Mouse (Mus musculus): Measurements from ENCODE around the gene Eml1. TPM values are rescaled to one million over a fixed set of nuclear protein-coding genes. Genes with fewer than 3 reads are reported as not detected.

Eml1 gene
- polyA plus RNA-seq, 1 experiment from 2014 or later = 92.4 TPM

DNA sequence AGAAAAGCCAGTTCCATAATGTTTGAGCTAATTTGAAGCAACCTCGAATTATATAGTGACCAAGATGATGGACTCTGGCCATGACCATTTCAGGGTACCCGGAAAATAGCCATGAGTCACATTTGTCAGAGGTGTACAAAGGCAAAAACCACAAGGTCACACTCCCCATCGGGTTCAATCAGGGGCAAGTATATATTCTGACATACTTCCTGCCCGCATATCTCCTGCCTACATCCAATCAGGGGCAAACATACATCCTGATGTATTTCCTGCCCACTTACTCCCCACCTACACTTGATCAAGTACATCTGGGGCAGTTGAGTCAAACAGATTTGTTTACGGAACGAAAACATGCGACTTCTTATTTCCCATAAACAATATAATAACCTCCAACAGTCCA lies 77.6 kb downstream of the Eml1 start:
- Histone ChIP-seq H3K27me3 (ENCODE audit: insufficient read depth, low read length) (no peaks in the 10 kb centered on the region), H3K27ac (ENCODE audit: low read length) (no peak overlapping the region), H3K9me3 (ENCODE audit: low read length) (no peaks in the 10 kb centered on the region), H3K36me3 (ENCODE audit: insufficient read depth, low read length) (no peaks in the 10 kb centered on the region), H3K4me3 (ENCODE audit: low read length) (no peak overlapping the region), H3K4me2 (replicated peaks; ENCODE audit: low read depth, low read length) (no peak overlapping the region), H3K9ac (replicated peaks; ENCODE audit: low read length) (no peak overlapping the region), H3K4me1 (ENCODE audit: insufficient read depth, low read length) (peaks cover 32% of the 10 kb centered on the region; the same call in 1 of the 2 replicates)
- no peak for ATAC-seq (ENCODE audit: low FRiP score, low TSS enrichment)
- 81% methylated on average over 7 of the region's 7 CpGs for WGBS

GRCm38 (mm10) chr12:108449935-108450334 lies 79.2 kb downstream of the Eml1 start:
- H3K27ac ChIP-seq (ENCODE audit: low read length) = no peak overlapping the region
- peaks cover 18% of the 10 kb centered on the region; the same call in 1 of the 2 replicates for H3K4me1 ChIP-seq (ENCODE audit: insufficient read depth, low read length)

GRCm38 (mm10) chr12:108450546-108450945 lies 79.8 kb downstream of the Eml1 start:
- no peaks in the 10 kb centered on the region for H3K9me3 ChIP-seq (ENCODE audit: low read length)
- H3K9ac ChIP-seq (replicated peaks; ENCODE audit: low read length) = no peak overlapping the region
- 67% methylated on average over 5 of the region's 5 CpGs for WGBS
- no peak overlapping the region for H3K4me3 ChIP-seq (ENCODE audit: low read length)
- no peaks in the 10 kb centered on the region for H3K27me3 ChIP-seq (ENCODE audit: insufficient read depth, low read length)
- 0 out of 2 replicates have a peak, but pooled peaks cover 14% of the 10 kb centered on the region for H3K4me1 ChIP-seq (ENCODE audit: insufficient read depth, low read length)
- no peak overlapping the region for H3K4me2 ChIP-seq (replicated peaks; ENCODE audit: low read depth, low read length)
- no peak for ATAC-seq (ENCODE audit: low FRiP score, low TSS enrichment)
- no peak overlapping the region for H3K27ac ChIP-seq (ENCODE audit: low read length)
- no peaks in the 10 kb centered on the region for H3K36me3 ChIP-seq (ENCODE audit: insufficient read depth, low read length)

More at GRCm38 (mm10) chr12:108449935-108450334, 79.2 kb downstream of the Eml1 start:
- no peak overlapping the region for H3K4me2 ChIP-seq (replicated peaks; ENCODE audit: low read depth, low read length)
- H3K4me3 ChIP-seq (ENCODE audit: low read length) = no peak overlapping the region
- 66% methylated on average over 11 of the region's 11 CpGs for WGBS
- H3K36me3 ChIP-seq (ENCODE audit: insufficient read depth, low read length) = no peaks in the 10 kb centered on the region
- no peaks in the 10 kb centered on the region for H3K9me3 ChIP-seq (ENCODE audit: low read length)
- ATAC-seq (ENCODE audit: low FRiP score, low TSS enrichment) = no peak
- no peak overlapping the region for H3K9ac ChIP-seq (replicated peaks; ENCODE audit: low read length)
- H3K27me3 ChIP-seq (ENCODE audit: insufficient read depth, low read length) = no peaks in the 10 kb centered on the region

GRCm38 (mm10) chr12:108452151-108452874 lies 81.6 kb downstream of the Eml1 start:
- ATAC-seq (ENCODE audit: low FRiP score, low TSS enrichment) = 0 out of 2 replicates have a peak, but pooled peaks have one; percentile 53
- H3K27ac ChIP-seq (ENCODE audit: low read length) = no peak overlapping the region
- H3K27me3 ChIP-seq (ENCODE audit: insufficient read depth, low read length) = no peaks in the 10 kb centered on the region
- H3K4me3 ChIP-seq (ENCODE audit: low read length) = no peak overlapping the region
- H3K9ac ChIP-seq (replicated peaks; ENCODE audit: low read length) = no peak overlapping the region
- 38% methylated on average over 16 of the region's 16 CpGs for WGBS
- 0 out of 2 replicates have a peak, but pooled peaks cover 10% of the 10 kb centered on the region for H3K4me1 ChIP-seq (ENCODE audit: insufficient read depth, low read length)
- H3K9me3 ChIP-seq (ENCODE audit: low read length) = no peaks in the 10 kb centered on the region
- H3K4me2 ChIP-seq (replicated peaks; ENCODE audit: low read depth, low read length) = 0 out of 2 replicates have a peak overlapping the region, but pooled peaks have one; percentile 18
- no peaks in the 10 kb centered on the region for H3K36me3 ChIP-seq (ENCODE audit: insufficient read depth, low read length)

GRCm38 (mm10) chr12:108453561-108454044 lies 82.8 kb downstream of the Eml1 start:
- Histone ChIP-seq H3K4me2 (replicated peaks; ENCODE audit: low read depth, low read length) (no peak overlapping the region), H3K4me3 (ENCODE audit: low read length) (no peak overlapping the region), H3K4me1 (ENCODE audit: insufficient read depth, low read length) (0 out of 2 replicates have a peak, but pooled peaks cover 10% of the 10 kb centered on the region), H3K9ac (replicated peaks; ENCODE audit: low read length) (no peak overlapping the region), H3K27ac (ENCODE audit: low read length) (no peak overlapping the region), H3K9me3 (ENCODE audit: low read length) (no peaks in the 10 kb centered on the region), H3K27me3 (ENCODE audit: insufficient read depth, low read length) (no peaks in the 10 kb centered on the region), H3K36me3 (ENCODE audit: insufficient read depth, low read length) (peaks cover 6% of the 10 kb centered on the region; the same call in 1 of the 2 replicates)
- WGBS = 87% methylated on average over 8 of the region's 8 CpGs
- ATAC-seq (ENCODE audit: low FRiP score, low TSS enrichment) = no peak

DNA sequence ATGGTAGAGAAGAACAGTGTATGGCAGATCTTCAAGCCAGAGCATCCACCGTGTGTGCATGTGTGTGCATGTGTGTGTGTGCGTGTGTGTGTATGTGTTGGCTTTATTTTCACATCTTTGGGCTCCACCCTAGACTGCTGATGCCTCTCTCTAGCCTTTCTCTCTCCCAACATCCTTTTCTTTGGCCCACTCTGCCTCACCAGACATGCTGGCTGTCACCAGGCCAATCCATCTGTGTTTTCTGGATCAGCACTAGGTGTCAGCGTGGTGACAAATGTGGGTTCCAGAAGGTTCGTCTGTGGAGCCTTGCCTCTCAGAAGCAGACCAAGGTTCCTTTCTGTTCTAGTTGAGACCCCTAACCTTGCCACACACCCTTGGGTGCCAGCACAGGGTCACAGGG lies 84.2 kb downstream of the Eml1 start:
- no peak for ATAC-seq (ENCODE audit: low FRiP score, low TSS enrichment)
- H3K4me3 ChIP-seq (ENCODE audit: low read length) = no peak overlapping the region
- no peaks in the 10 kb centered on the region for H3K27me3 ChIP-seq (ENCODE audit: insufficient read depth, low read length)
- no peak overlapping the region for H3K4me2 ChIP-seq (replicated peaks; ENCODE audit: low read depth, low read length)
- no peak overlapping the region for H3K27ac ChIP-seq (ENCODE audit: low read length)
- H3K9ac ChIP-seq (replicated peaks; ENCODE audit: low read length) = no peak overlapping the region
- peaks cover 6% of the 10 kb centered on the region; the same call in 1 of the 2 replicates for H3K36me3 ChIP-seq (ENCODE audit: insufficient read depth, low read length)
- 77% methylated on average over 4 of the region's 4 CpGs for WGBS
- H3K4me1 ChIP-seq (ENCODE audit: insufficient read depth, low read length) = 0 out of 2 replicates have a peak, but pooled peaks cover 7% of the 10 kb centered on the region
- no peaks in the 10 kb centered on the region for H3K9me3 ChIP-seq (ENCODE audit: low read length)

- Histone ChIP-seq H3K27ac (ENCODE audit: low read length) (no peak overlapping the region), H3K36me3 (ENCODE audit: insufficient read depth, low read length) (peaks cover 19% of the 10 kb centered on the region), H3K4me2 (replicated peaks; ENCODE audit: low read depth, low read length) (no peak overlapping the region), H3K4me1 (ENCODE audit: insufficient read depth, low read length) (no peaks in the 10 kb centered on the region), H3K27me3 (ENCODE audit: insufficient read depth, low read length) (no peaks in the 10 kb centered on the region), H3K9me3 (ENCODE audit: low read length) (no peaks in the 10 kb centered on the region; the same call in 1 of the 2 replicates), H3K9ac (replicated peaks; ENCODE audit: low read length) (no peak overlapping the region), H3K4me3 (ENCODE audit: low read length) (no peak overlapping the region)
- no peak for ATAC-seq (ENCODE audit: low FRiP score, low TSS enrichment)
- WGBS = 100% methylated on average over 1 of the region's 1 CpGs
Measured at GRCm38 (mm10) chr12:108472898-108473297, 102.1 kb downstream of the Eml1 start.

GRCm38 (mm10) chr12:108474440-108474839 lies 103.7 kb downstream of the Eml1 start:
- Histone ChIP-seq H3K9ac (replicated peaks; ENCODE audit: low read length) (no peak overlapping the region), H3K36me3 (ENCODE audit: insufficient read depth, low read length) (peaks cover 19% of the 10 kb centered on the region), H3K4me3 (ENCODE audit: low read length) (no peak overlapping the region), H3K27ac (ENCODE audit: low read length) (no peak overlapping the region), H3K4me2 (replicated peaks; ENCODE audit: low read depth, low read length) (no peak overlapping the region), H3K27me3 (ENCODE audit: insufficient read depth, low read length) (no peaks in the 10 kb centered on the region), H3K4me1 (ENCODE audit: insufficient read depth, low read length) (no peaks in the 10 kb centered on the region), H3K9me3 (ENCODE audit: low read length) (no peaks in the 10 kb centered on the region; the same call in 1 of the 2 replicates)
- ATAC-seq (ENCODE audit: low FRiP score, low TSS enrichment) = no peak
- 80% methylated on average over 3 of the region's 3 CpGs for WGBS

DNA sequence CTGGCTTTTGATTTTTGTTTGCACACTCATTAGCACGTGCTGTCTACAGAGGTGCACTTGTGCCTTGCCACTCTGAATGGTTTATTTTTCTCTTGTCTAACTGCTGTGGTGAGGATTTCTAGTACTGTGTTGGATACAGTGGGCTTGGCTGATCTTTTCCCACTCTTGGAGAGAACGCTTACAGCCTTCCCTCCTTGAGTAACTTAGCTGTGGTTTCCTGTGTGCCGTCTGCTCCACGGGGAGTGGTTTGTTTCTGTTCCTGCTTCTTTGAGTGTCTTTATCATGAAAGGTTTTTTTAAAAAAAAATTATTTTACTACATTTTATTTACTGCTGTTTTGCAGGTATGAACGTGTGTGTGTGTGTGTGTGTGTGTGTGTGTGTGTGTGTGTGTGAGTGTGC lies 108.0 kb downstream of the Eml1 start:
- 74% methylated on average over 5 of the region's 5 CpGs for WGBS
- H3K4me1 ChIP-seq (ENCODE audit: insufficient read depth, low read length) = no peaks in the 10 kb centered on the region
- ATAC-seq (ENCODE audit: low FRiP score, low TSS enrichment) = no peak
- H3K4me2 ChIP-seq (replicated peaks; ENCODE audit: low read depth, low read length) = no peak overlapping the region
- no peaks in the 10 kb centered on the region for H3K27me3 ChIP-seq (ENCODE audit: insufficient read depth, low read length)
- no peak overlapping the region for H3K4me3 ChIP-seq (ENCODE audit: low read length)
- H3K27ac ChIP-seq (ENCODE audit: low read length) = no peak overlapping the region
- H3K36me3 ChIP-seq (ENCODE audit: insufficient read depth, low read length) = peaks cover 5% of the 10 kb centered on the region; the same call in 1 of the 2 replicates
- no peak overlapping the region for H3K9ac ChIP-seq (replicated peaks; ENCODE audit: low read length)
- no peaks in the 10 kb centered on the region; the same call in 1 of the 2 replicates for H3K9me3 ChIP-seq (ENCODE audit: low read length)
